Mouse (Mus musculus) forebrain, embryonic 15.5 days (tissue): ENCODE results near the gene Zmynd10. TPM values are rescaled to one million over a fixed set of nuclear protein-coding genes. Genes with fewer than 3 reads are reported as not detected.

Experiments
- ATAC-seq: fragments of 200-750 bp; cut with Nextera tagmentation; replicated peaks from 2 replicates; pipeline ENCODE4 v1.8.0; 2017; ENCODE audit warnings: mild to moderate bottlenecking, moderate TSS enrichment, moderate library complexity
- H3K27ac ChIP-seq: fragments of 300-500 bp; sonication (generic); replicated peaks from 2 replicates; pipeline ENCODE4 v1.5.1; 2015; ENCODE audit warnings: mild to moderate bottlenecking, inconsistent platforms
- H3K27me3 ChIP-seq: fragments of 300-500 bp; sonication (generic); 2 replicates; pipeline ENCODE4 v1.6.1; 2015; ENCODE audit warnings: inconsistent platforms
- H3K36me3 ChIP-seq: fragments of 300-500 bp; sonication (generic); 2 replicates; pipeline ENCODE4 v1.6.1; 2015; ENCODE audit warnings: mild to moderate bottlenecking, inconsistent platforms
- H3K4me1 ChIP-seq: fragments of 300-500 bp; sonication (generic); 2 replicates; pipeline ENCODE4 v1.6.1; 2015; ENCODE audit warnings: inconsistent platforms
- H3K4me2 ChIP-seq: fragments of 300-500 bp; sonication (generic); replicated peaks from 2 replicates; pipeline ENCODE4 v1.6.1; 2015; ENCODE audit warnings: mild to moderate bottlenecking, inconsistent platforms
- H3K4me3 ChIP-seq: fragments of 300-500 bp; sonication (generic); 2 replicates; pipeline ENCODE4 v1.5.1; 2015; ENCODE audit warnings: mild to moderate bottlenecking, inconsistent platforms
- H3K9ac ChIP-seq: fragments of 300-500 bp; sonication (generic); replicated peaks from 2 replicates; pipeline ENCODE4 v1.6.1; 2015; ENCODE audit warnings: mild to moderate bottlenecking, inconsistent platforms
- H3K9me3 ChIP-seq: fragments of 300-500 bp; sonication (generic); 2 replicates; pipeline ENCODE4 v1.6.1; 2016; ENCODE audit warnings: inconsistent platforms
- WGBS: fragments of 180-500 bp; shearing (Covaris S2); methylation state at CpG from one replicate; pipeline ENCODE4 v1.1.7; 2015; ENCODE audit warnings: mixed read lengths; 5-methylcytosine and 5-hydroxymethylcytosine counted together
- polyA plus RNA-seq: library from polyadenylated mRNA; unstranded; fragments of >200 nt; fragmentation: Nextera tagmentation; extraction: Ambion mirVana; gene quantifications from 2 replicates; pipeline ENCODE4 v1.2.1, GENCODE M21; 2015

The Zmynd10 gene
- polyA plus RNA-seq, 1 experiment from 2014 or later: 4.6 TPM

GRCm38 (mm10) chr9:107541474-107542351 is 5.4 kb upstream of the Zmynd10 start, which contains the start of the genes Cyb561d2 and Nprl2:
Gene Cyb561d2, minus strand, starts transcription at chr9:107542193.
Gene Nprl2, plus strand, starts transcription at chr9:107542226.
- Histone ChIP-seq H3K4me1 (peaks cover 46% of the 10 kb centered on the region), H3K9ac (peak within 1 kb of the TSS; percentile 65), H3K9me3 (no peaks in the 10 kb centered on the region), H3K27ac (peak within 1 kb of the TSS; percentile 66), H3K4me3 (peak within 1 kb of the TSS; percentile 89), H3K4me2 (peak within 1 kb of the TSS; percentile 77), H3K27me3 (no peaks in the 10 kb centered on the region), H3K36me3 (peaks cover 46% of the 10 kb centered on the region)
- under 1% methylated on average over 46 of the region's 46 CpGs for WGBS
- ATAC-seq: peak; percentile 89

GRCm38 (mm10) chr9:107542352-107542686 is 4.8 kb upstream of the Zmynd10 start:
- Histone ChIP-seq H3K36me3 (peaks cover 46% of the 10 kb centered on the region), H3K4me3 (peak overlapping the region; percentile 89), H3K9ac (peak overlapping the region; percentile 65), H3K27ac (peak overlapping the region; percentile 66), H3K4me1 (peaks cover 46% of the 10 kb centered on the region), H3K27me3 (no peaks in the 10 kb centered on the region), H3K9me3 (no peaks in the 10 kb centered on the region), H3K4me2 (peak overlapping the region; percentile 77)
- ATAC-seq: peak; percentile 11; the same call in 1 of the 2 replicates
- under 1% methylated on average over 11 of the region's 11 CpGs for WGBS

GRCm38 (mm10) chr9:107542721-107543120 is 4.4 kb upstream of the Zmynd10 start:
- Histone ChIP-seq H3K4me3 (peak overlapping the region; percentile 89), H3K4me2 (peak overlapping the region; percentile 77), H3K27ac (no peak overlapping the region), H3K36me3 (peaks cover 44% of the 10 kb centered on the region), H3K27me3 (no peaks in the 10 kb centered on the region), H3K9me3 (no peaks in the 10 kb centered on the region), H3K4me1 (peaks cover 46% of the 10 kb centered on the region), H3K9ac (peak overlapping the region; percentile 65; the same call in 1 of the 2 replicates)
- 46% methylated on average over 8 of the region's 8 CpGs for WGBS
- no peak for ATAC-seq

- no peak for ATAC-seq
- no peak overlapping the region for H3K9ac ChIP-seq
- no peak overlapping the region for H3K27ac ChIP-seq
- H3K4me3 ChIP-seq: no peak overlapping the region
- H3K4me1 ChIP-seq: peaks cover 42% of the 10 kb centered on the region
- WGBS: 88% methylated on average over 11 of the region's 11 CpGs
- no peaks in the 10 kb centered on the region for H3K9me3 ChIP-seq
- peaks cover 38% of the 10 kb centered on the region for H3K36me3 ChIP-seq
- no peaks in the 10 kb centered on the region for H3K27me3 ChIP-seq
- H3K4me2 ChIP-seq: no peak overlapping the region
These were observed 3.8 kb upstream of the Zmynd10 start for GRCm38 (mm10) chr9:107543299-107543698.

- no peaks in the 10 kb centered on the region for H3K9me3 ChIP-seq
- H3K4me2 ChIP-seq: no peak overlapping the region
- no peak for ATAC-seq
- H3K4me1 ChIP-seq: peaks cover 42% of the 10 kb centered on the region
- no peak overlapping the region for H3K9ac ChIP-seq
- H3K36me3 ChIP-seq: peaks cover 28% of the 10 kb centered on the region
- H3K27me3 ChIP-seq: no peaks in the 10 kb centered on the region
- 92% methylated on average over 17 of the region's 17 CpGs for WGBS
- no peak overlapping the region for H3K4me3 ChIP-seq
- no peak overlapping the region for H3K27ac ChIP-seq
These were observed 2.9 kb upstream of the Zmynd10 start for GRCm38 (mm10) chr9:107544196-107544700.

- Histone ChIP-seq H3K27ac (no peak overlapping the region), H3K9me3 (no peaks in the 10 kb centered on the region), H3K27me3 (0 out of 2 replicates have a peak, but pooled peaks cover 2% of the 10 kb centered on the region), H3K4me3 (no peak overlapping the region), H3K9ac (no peak overlapping the region), H3K36me3 (peaks cover 23% of the 10 kb centered on the region), H3K4me2 (no peak overlapping the region), H3K4me1 (peaks cover 42% of the 10 kb centered on the region)
- whole genome bisulfite sequencing: 93% methylated on average over 12 of the region's 12 CpGs
- no peak for ATAC-seq
These were observed 2.4 kb upstream of the Zmynd10 start for GRCm38 (mm10) chr9:107544729-107545128.

- Histone ChIP-seq H3K4me3 (no peak overlapping the region), H3K36me3 (peaks cover 19% of the 10 kb centered on the region), H3K9me3 (no peaks in the 10 kb centered on the region), H3K27ac (no peak overlapping the region), H3K9ac (no peak overlapping the region), H3K4me1 (peaks cover 42% of the 10 kb centered on the region), H3K27me3 (0 out of 2 replicates have a peak, but pooled peaks cover 5% of the 10 kb centered on the region), H3K4me2 (no peak overlapping the region)
- no peak for ATAC-seq
- WGBS: 82% methylated on average over 10 of the region's 10 CpGs
These were observed 1.9 kb upstream of the Zmynd10 start for GRCm38 (mm10) chr9:107545199-107545598.

- ATAC-seq: no peak
- no peak overlapping the region for H3K27ac ChIP-seq
- no peak overlapping the region for H3K4me3 ChIP-seq
- H3K9me3 ChIP-seq: no peaks in the 10 kb centered on the region
- H3K36me3 ChIP-seq: peaks cover 17% of the 10 kb centered on the region
- peaks cover 9% of the 10 kb centered on the region for H3K27me3 ChIP-seq
- peaks cover 40% of the 10 kb centered on the region for H3K4me1 ChIP-seq
- no peak overlapping the region for H3K4me2 ChIP-seq
- WGBS: 7% methylated on average over 3 of the region's 3 CpGs
- no peak overlapping the region for H3K9ac ChIP-seq
These were observed 1.5 kb upstream of the Zmynd10 start for GRCm38 (mm10) chr9:107545602-107546001.

- Histone ChIP-seq H3K27ac (no peak overlapping the region), H3K36me3 (peaks cover 17% of the 10 kb centered on the region), H3K27me3 (peaks cover 29% of the 10 kb centered on the region), H3K4me2 (no peak overlapping the region), H3K4me1 (peaks cover 36% of the 10 kb centered on the region), H3K4me3 (no peak overlapping the region), H3K9ac (no peak overlapping the region), H3K9me3 (no peaks in the 10 kb centered on the region)
- 80% methylated on average over 5 of the region's 5 CpGs for WGBS
- no peak for ATAC-seq
These were observed 859 bp downstream of the Zmynd10 start for GRCm38 (mm10) chr9:107547957-107548356.

- peaks cover 13% of the 10 kb centered on the region for H3K36me3 ChIP-seq
- H3K27ac ChIP-seq: no peak overlapping the region
- no peak for ATAC-seq
- H3K4me3 ChIP-seq: no peak overlapping the region
- H3K9ac ChIP-seq: no peak overlapping the region
- peaks cover 33% of the 10 kb centered on the region for H3K27me3 ChIP-seq
- peaks cover 43% of the 10 kb centered on the region for H3K4me1 ChIP-seq
- no peaks in the 10 kb centered on the region for H3K9me3 ChIP-seq
- H3K4me2 ChIP-seq: no peak overlapping the region
- WGBS: 88% methylated on average over 10 of the region's 10 CpGs
These were observed 1.7 kb downstream of the Zmynd10 start for GRCm38 (mm10) chr9:107548820-107549219.

GRCm38 (mm10) chr9:107549297-107550074 is 2.4 kb downstream of the Zmynd10 start:
- peaks cover 33% of the 10 kb centered on the region for H3K27me3 ChIP-seq
- no peak overlapping the region for H3K4me2 ChIP-seq
- no peak overlapping the region for H3K9ac ChIP-seq
- no peak for ATAC-seq
- H3K9me3 ChIP-seq: no peaks in the 10 kb centered on the region
- peaks cover 7% of the 10 kb centered on the region; the same call in 1 of the 2 replicates for H3K36me3 ChIP-seq
- 88% methylated on average over 20 of the region's 20 CpGs for WGBS
- H3K4me1 ChIP-seq: peaks cover 45% of the 10 kb centered on the region
- H3K27ac ChIP-seq: no peak overlapping the region
- H3K4me3 ChIP-seq: no peak overlapping the region
